Mouse (Mus musculus) midbrain, embryonic 14.5 days (tissue): Measurements from ENCODE around the gene Zfp672. TPM values are rescaled to one million over a fixed set of nuclear protein-coding genes. Genes with fewer than 3 reads are reported as not detected.

Source experiments
- ATAC-seq: fragments of 200-750 bp; cut with Nextera tagmentation; 2 replicates; pipeline ENCODE4 v1.8.0; 2017; ENCODE audit warnings: moderate number of reproducible peaks, moderate library complexity; ENCODE audit not compliant: low FRiP score, low TSS enrichment
- DNase-seq: peaks from one replicate; pipeline ENCODE4 v3.0.0-alpha.2; 2015
- H3K27ac ChIP-seq: fragments of 300-500 bp; sonication (generic); replicated peaks from 2 replicates; pipeline ENCODE4 v1.5.1; 2014; ENCODE audit warnings: mild to moderate bottlenecking, low read depth, low read length, moderate library complexity
- H3K27me3 ChIP-seq: fragments of 300-500 bp; sonication (generic); 2 replicates; pipeline ENCODE4 v1.6.1; 2014; ENCODE audit warnings: low read length, control low read depth, mixed read lengths; ENCODE audit not compliant: control insufficient read depth, insufficient read depth
- H3K36me3 ChIP-seq: fragments of 300-500 bp; sonication (generic); 2 replicates; pipeline ENCODE4 v1.6.1; 2014; ENCODE audit warnings: low read length, control low read depth; ENCODE audit not compliant: control insufficient read depth, insufficient read depth
- H3K4me1 ChIP-seq: fragments of 300-500 bp; sonication (generic); 2 replicates; pipeline ENCODE4 v1.6.1; 2014; ENCODE audit warnings: mild to moderate bottlenecking, antibody characterized with exemption, low read length, control low read depth; ENCODE audit not compliant: control insufficient read depth, insufficient read depth
- H3K4me2 ChIP-seq: fragments of 300-500 bp; sonication (generic); 2 replicates; pipeline ENCODE4 v1.6.1; 2014; ENCODE audit warnings: mild to moderate bottlenecking, low read length, moderate library complexity
- H3K4me3 ChIP-seq: fragments of 300-500 bp; sonication (generic); replicated peaks from 2 replicates; pipeline ENCODE4 v1.5.1; 2014; ENCODE audit warnings: low read depth, low read length
- H3K9ac ChIP-seq: fragments of 300-500 bp; sonication (generic); replicated peaks from 2 replicates; pipeline ENCODE4 v1.6.1; 2014; ENCODE audit warnings: mild to moderate bottlenecking, low read length, moderate library complexity
- H3K9me3 ChIP-seq: fragments of 300-500 bp; sonication (generic); 2 replicates; pipeline ENCODE4 v1.6.1; 2016; ENCODE audit warnings: low read length, control low read depth, mixed read lengths; ENCODE audit not compliant: control insufficient read depth
- WGBS: fragments of 180-500 bp; shearing (Covaris S2); extraction: QIAGEN DNeasy Blood & Tissue Kit; methylation state at CpG from one replicate; pipeline ENCODE4 v1.1.7; 2014; 5-methylcytosine and 5-hydroxymethylcytosine counted together
- polyA plus RNA-seq: library from polyadenylated mRNA; unstranded; fragments of >200 nt; fragmentation: Nextera tagmentation; extraction: Ambion mirVana; gene quantifications from 2 replicates; pipeline ENCODE4 v1.2.1, GENCODE M21; 2014

The Zfp672 gene
- polyA plus RNA-seq, 1 experiment from 2014 or later = 43.3 TPM

DNA sequence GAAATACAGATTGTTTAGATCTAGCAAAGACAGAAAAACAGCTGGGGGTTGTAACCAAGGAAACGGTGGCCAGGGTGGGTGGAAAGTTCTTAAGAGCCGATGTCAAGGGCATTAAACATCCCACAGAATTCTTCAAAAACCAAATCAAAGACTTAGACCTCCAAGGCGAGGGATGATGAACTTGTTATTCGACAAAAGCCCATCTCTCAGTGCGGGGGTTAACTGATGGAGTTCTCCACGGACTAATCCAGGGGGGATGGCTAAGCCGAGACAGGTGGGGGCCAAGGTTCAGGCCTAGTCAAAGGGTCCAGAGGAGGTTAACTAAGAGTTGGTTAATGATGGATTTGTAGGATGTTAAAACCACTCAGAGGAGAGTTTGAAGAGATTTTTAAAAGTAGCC is 26.5 kb downstream of the Zfp672 start:
- H3K27me3 ChIP-seq = no peaks in the 10 kb centered on the region
- H3K9ac ChIP-seq = no peak overlapping the region
- no peak overlapping the region for H3K27ac ChIP-seq
- H3K9me3 ChIP-seq = no peaks in the 10 kb centered on the region
- H3K4me1 ChIP-seq = peaks cover 16% of the 10 kb centered on the region
- H3K36me3 ChIP-seq = no peaks in the 10 kb centered on the region
- DNase-seq (peak; percentile 42), ATAC-seq (no peak)
- H3K4me2 ChIP-seq = peak overlapping the region; percentile 66
- WGBS = 5% methylated on average over 7 of the region's 7 CpGs
- peak overlapping the region; percentile 23 for H3K4me3 ChIP-seq

DNA sequence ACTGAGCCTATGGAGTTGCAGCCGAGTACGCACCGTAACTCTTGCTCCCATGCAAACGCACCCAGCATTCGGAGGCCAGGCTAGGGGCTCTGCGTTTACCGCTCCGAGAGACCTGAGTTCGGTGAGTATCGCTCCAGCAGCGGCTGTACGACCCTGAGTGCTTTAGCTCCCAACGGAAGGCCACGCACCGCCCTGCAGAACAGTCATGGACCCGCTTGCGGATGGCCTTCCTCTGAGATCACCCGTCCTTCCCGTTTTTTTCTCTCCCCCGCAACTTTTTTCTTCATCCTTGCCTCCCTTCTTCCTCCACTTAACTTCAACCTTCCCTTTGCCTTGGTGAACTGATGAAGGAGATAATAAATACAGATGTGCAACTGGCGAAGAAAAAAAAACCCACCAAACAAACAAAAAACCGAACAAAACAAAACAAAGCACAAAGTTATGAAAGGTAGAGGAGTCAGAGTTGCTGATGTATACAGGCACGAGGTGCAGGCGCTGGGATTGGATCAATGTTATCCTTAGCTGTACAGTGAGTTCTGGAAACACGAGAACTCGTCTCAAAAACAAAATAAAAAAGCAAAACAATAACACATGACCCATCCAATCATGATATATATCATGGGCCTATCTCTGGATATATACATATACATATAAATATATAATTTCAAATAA is 27.2 kb downstream of the Zfp672 start:
- Histone ChIP-seq H3K4me3 (peak overlapping the region; percentile 62), H3K27me3 (no peaks in the 10 kb centered on the region), H3K9me3 (no peaks in the 10 kb centered on the region), H3K27ac (peak overlapping the region; percentile 86), H3K36me3 (no peaks in the 10 kb centered on the region), H3K9ac (peak overlapping the region; percentile 50), H3K4me2 (peak overlapping the region; percentile 66), H3K4me1 (peaks cover 12% of the 10 kb centered on the region)
- under 1% methylated on average over 26 of the region's 26 CpGs for WGBS
- ATAC-seq (peak; percentile 22; the same call in 1 of the 2 replicates), DNase-seq (peak; percentile 52)

DNA sequence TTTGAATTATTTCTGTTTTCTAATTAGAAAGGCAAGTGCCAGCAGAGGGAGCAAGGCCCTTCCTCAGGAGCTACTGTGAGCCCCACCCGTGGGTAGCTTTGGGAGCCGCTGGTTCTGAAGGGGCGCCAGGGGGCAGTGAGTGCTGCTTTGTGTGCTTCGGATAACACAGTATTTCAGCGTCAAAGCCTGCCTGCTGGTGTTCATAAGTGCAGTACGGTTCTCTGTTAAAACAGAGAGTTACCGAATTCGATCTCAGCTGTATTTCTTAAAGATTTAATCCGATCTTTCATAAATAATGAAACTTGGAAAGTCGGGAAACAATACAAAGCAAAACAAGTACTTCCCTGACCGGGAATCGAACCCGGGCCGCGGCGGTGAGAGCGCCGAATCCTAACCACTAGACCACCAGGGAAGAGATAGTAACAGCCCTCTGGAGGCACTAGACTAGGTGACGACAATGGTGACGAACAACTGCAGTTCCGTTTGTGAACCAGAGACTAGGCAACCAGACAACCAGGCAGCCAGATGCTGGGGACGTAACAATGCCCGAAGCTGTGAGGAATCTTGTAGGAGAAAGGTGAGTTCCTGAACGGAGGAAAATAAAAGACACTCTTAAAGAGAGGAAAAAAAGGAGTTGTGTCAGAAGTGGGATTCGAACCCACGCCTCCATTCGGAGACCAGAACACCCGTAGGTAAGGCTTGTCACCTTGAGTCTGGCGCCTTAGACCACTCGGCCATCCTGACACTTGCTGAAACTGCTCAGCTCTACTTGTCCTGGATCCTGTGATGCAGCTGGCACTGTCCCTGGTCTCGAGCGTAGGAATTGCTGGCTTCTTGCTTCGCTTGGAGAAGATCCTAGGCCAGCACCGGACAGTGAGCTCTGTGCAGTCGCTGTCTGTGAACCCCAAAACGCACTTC is 28.0 kb downstream of the Zfp672 start:
- Histone ChIP-seq H3K9ac (peak overlapping the region; percentile 50), H3K9me3 (no peaks in the 10 kb centered on the region), H3K36me3 (no peaks in the 10 kb centered on the region), H3K27me3 (no peaks in the 10 kb centered on the region), H3K4me3 (peak overlapping the region; percentile 62), H3K4me2 (peak overlapping the region; percentile 66), H3K4me1 (peaks cover 5% of the 10 kb centered on the region; the same call in 1 of the 2 replicates), H3K27ac (peak overlapping the region; percentile 86)
- DNase-seq = peak; percentile 96
- peak; percentile 90 for ATAC-seq
- WGBS = under 1% methylated on average over 36 of the region's 36 CpGs

DNA sequence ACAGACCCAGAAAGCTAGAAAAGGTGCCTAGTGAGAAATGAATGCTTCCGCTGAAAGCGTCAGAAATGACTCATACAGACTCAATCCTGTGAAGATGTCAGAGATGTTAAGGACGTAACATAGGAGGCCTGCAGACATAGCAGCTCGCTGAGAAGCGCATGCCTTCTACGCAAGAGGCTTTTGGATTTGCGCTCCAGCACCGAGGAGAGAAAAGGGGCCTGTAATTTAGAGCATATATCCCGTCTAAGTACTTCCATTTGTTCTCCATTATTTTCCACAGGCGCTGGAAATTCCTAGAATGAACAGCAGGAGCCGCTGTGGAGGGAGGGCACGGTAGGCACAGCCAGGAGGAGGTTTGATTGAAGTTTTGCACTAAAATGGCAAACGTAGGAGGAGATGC is 29.1 kb downstream of the Zfp672 start:
- peak overlapping the region; percentile 62 for H3K4me3 ChIP-seq
- H3K4me2 ChIP-seq = peak overlapping the region; percentile 66
- peaks cover 5% of the 10 kb centered on the region; the same call in 1 of the 2 replicates for H3K4me1 ChIP-seq
- H3K9ac ChIP-seq = peak overlapping the region; percentile 44
- no peaks in the 10 kb centered on the region for H3K36me3 ChIP-seq
- 13% methylated on average over 13 of the region's 13 CpGs for WGBS
- ATAC-seq (no peak), DNase-seq (peak; percentile 86)
- H3K27ac ChIP-seq = peak overlapping the region; percentile 83
- no peaks in the 10 kb centered on the region for H3K27me3 ChIP-seq
- H3K9me3 ChIP-seq = no peaks in the 10 kb centered on the region

DNA sequence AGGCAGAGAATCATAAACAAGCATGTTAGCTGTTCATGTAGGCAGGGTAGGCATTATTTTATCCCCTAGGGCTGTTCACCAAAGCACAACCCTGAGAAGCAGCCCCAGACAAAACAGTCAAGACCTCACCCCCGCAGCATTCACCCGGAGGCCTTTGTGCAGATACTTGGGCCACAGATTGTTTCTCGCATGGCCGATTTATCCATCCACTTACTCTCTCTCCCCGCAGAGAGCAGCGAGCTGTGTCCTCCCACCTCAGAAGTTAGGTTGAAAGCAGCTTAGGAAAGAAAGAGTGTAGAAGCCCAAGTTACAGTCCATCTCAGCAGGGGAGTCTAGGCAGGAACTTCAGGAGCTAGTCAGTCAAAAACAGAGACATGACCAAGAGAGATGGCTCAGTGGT is 32.7 kb downstream of the Zfp672 start:
- DNase-seq (no peak), ATAC-seq (no peak)
- Histone ChIP-seq H3K4me1 (no peaks in the 10 kb centered on the region), H3K4me3 (no peak overlapping the region), H3K36me3 (no peaks in the 10 kb centered on the region), H3K27ac (no peak overlapping the region), H3K4me2 (no peak overlapping the region), H3K27me3 (no peaks in the 10 kb centered on the region), H3K9me3 (no peaks in the 10 kb centered on the region), H3K9ac (no peak overlapping the region)
- 12% methylated on average over 6 of the region's 6 CpGs for WGBS

DNA sequence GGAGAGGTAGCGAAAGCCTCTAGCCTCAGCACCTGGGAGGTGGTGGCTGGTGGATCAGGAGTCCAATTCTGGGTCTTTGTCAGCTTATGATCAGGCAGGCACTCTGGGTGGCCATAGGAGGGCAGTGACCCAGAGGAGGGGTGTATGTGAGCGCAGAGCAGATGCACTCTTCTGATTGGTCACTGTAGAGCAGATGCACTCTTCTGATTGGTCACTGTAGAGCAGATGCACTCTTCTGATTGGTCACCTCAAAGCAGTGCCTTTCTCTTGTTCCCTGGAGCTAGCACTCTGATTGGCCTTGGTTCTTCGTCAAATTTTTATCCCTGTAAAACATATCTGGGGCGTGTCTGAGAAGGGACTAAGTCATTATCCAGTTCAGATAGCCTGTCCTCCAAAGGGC is 37.3 kb downstream of the Zfp672 start:
- Histone ChIP-seq H3K4me2 (no peak overlapping the region), H3K4me3 (no peak overlapping the region), H3K36me3 (no peaks in the 10 kb centered on the region), H3K27me3 (no peaks in the 10 kb centered on the region), H3K4me1 (no peaks in the 10 kb centered on the region), H3K9ac (no peak overlapping the region), H3K27ac (no peak overlapping the region), H3K9me3 (no peaks in the 10 kb centered on the region)
- 62% methylated on average over 4 of the region's 4 CpGs for WGBS
- DNase-seq = no peak
- no peak for ATAC-seq

DNA sequence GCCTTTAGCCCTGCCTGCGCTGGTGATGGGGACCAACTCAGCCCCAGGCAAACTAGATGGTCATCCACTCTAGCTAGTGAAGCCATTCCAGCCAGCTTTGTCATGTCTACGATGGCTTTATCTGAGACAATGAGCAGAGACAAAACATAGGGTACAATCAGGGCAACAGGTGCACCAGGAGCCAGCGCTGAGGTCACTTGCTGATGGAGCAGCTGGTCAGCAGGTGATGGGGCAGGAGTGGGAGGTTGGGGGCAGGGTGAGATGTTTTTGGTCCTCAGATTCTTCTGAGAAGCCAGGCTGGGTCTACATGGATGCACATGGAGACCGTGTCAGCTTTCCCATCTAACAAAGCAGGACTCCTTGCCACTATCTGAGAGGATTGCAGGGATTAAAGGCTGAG is 39.3 kb downstream of the Zfp672 start:
- Histone ChIP-seq H3K36me3 (no peaks in the 10 kb centered on the region), H3K4me1 (no peaks in the 10 kb centered on the region), H3K9me3 (no peaks in the 10 kb centered on the region), H3K9ac (no peak overlapping the region), H3K4me3 (no peak overlapping the region), H3K4me2 (no peak overlapping the region), H3K27ac (no peak overlapping the region), H3K27me3 (no peaks in the 10 kb centered on the region)
- WGBS = 87% methylated on average over 4 of the region's 4 CpGs
- DNase-seq (no peak), ATAC-seq (no peak)

DNA sequence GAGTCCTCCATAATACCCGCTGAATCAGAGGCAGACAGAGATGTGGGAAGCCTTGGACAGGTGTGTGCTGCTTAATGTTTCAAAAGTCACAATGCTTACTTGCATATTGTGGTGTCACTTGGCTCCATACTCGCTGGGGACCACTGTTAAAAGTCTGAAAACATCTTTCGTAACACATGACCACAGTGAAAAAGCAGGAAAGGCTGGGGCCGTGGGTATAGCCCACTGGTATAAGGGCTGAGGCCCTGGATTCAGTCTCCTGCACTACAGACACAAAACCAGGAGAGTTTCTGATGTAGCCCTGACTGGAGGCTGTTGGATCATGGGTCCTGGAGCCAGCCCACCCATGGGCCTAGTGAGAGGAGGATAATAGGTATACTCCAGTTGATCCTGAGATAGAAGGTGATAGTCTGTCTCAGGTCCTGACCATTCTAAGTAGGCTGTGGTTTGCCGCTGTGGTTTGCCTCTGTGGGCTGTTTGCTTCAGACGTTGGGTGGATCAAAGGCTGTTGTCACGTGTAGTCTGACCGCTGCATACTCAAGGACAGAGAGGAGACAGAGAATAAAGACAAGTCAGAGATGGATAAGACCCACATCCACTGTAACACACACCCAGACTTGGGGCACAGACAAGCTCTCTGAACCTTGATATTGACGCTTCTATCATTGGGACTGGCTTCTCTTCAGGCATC is 40.0 kb downstream of the Zfp672 start:
- H3K27ac ChIP-seq = no peak overlapping the region
- H3K36me3 ChIP-seq = no peaks in the 10 kb centered on the region
- H3K9me3 ChIP-seq = no peaks in the 10 kb centered on the region
- no peak overlapping the region for H3K4me3 ChIP-seq
- ATAC-seq (no peak), DNase-seq (no peak)
- H3K9ac ChIP-seq = no peak overlapping the region
- WGBS = 76% methylated on average over 9 of the region's 9 CpGs
- H3K4me2 ChIP-seq = no peak overlapping the region
- no peaks in the 10 kb centered on the region for H3K27me3 ChIP-seq
- H3K4me1 ChIP-seq = no peaks in the 10 kb centered on the region
